Mouse (Mus musculus): Measurements from ENCODE around the gene Vmn1r220.
"Not testable (repeated sequence)": the region's sequence is repeated elsewhere in the genome, so short reads cannot be mapped to it uniquely, and the experiment has no call there.

- TF ChIP-seq GATA1 (IDR thresholded peaks at IDR 0.05; ENCODE audit: borderline replicate concordance, low read length); FLI1 (IDR thresholded peaks at IDR 0.05; ENCODE audit: low read length): not testable (repeated sequence)
Measured at GRCm38 (mm10) chr13:23203885-23204284, 16.1 kb upstream of the Vmn1r220 start.

Data from megakaryocyte, embryonic 14.5 days (primary cell).